Mouse (Mus musculus): ENCODE results near the gene Helz2.

Helz2 gene

GRCm38 (mm10) chr2:181241602-181242313 is at the start of gene Helz2:
TSS of gene Helz2 (minus strand) at chr2:181242027.
- DNase-seq (ENCODE audit: low spot score in 2 of 2): no peak

DNA sequence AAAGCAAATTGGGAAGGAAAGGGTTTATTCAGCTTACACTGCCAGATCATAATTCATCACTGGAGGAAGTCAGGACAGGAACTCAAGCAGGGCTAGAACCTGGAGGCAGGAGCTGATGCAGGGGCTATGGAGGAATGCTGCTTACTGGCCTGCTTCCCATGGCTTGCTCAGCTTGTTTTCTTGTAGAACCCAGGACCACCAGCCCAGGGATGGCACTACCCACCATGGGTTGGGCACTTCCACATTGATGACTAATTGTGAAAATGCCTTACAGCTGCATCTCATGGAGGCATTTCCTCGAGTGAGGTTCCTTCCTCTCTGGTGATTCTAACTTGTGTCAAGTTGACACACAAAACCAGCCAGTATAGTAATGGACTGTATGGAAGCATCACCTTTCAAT is 49.1 kb upstream of the Helz2 start:
- DNase-seq (ENCODE audit: low spot score in 2 of 2): no peak

DNA sequence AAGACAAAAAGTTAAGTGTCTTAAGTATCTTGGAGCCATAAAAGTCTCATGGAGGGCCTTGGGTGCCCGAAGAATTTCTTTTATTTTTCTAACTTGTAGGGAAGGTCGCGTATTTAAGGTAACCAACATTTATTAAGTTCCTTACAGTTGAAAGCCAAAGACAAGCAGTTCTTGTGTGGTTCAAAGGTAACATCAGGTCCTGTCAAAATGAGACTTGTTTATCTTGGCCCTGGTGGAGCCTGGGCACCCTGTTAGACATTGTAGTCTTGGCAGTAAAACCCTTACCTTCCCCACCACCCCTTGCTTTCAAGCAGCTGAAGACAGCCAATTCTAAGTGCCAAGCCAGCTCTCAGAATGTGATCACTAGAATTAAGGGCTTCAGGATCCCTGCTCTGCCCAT is 46.9 kb upstream of the Helz2 start:
- DNase-seq (ENCODE audit: low spot score in 2 of 2): no peak

- DNase-seq (ENCODE audit: low spot score in 2 of 2): peak; percentile 90 to 93
These were observed 46.1 kb upstream of the Helz2 start, which contains the start of gene Gmeb2 for GRCm38 (mm10) chr2:181287958-181288350. TSS of gene Gmeb2 (minus strand) at chr2:181288035.

DNA sequence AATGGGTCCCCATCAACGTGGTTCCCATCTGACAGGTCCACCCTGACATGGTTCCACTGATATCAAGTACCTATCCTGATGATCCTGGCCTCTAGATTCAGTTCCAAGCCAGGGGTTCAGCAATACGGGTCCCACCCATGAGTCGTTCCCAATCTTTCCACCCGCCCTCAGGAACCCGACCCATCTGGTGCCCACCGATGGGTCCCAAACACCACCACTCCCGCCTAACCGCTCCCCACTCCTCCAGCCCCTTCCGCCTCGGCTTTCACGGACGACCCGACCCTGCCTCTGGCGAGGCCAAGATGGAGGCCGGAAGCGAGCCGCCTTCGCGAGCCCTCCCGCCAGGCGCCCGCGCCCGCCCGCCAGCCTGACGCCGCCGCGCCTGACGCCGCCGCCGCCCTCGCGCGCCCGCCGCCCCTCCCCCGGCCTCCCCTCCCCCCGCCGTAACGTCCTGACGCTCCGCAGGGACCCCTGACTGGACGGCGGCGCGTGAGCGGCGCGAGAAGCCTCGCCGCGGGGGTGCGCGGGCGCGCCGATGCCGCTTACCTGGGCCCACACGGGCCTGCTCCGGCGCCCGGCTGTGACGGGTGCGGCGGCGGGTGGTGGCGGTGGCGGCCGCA is 45.6 kb upstream of the Helz2 start:
- DNase-seq (ENCODE audit: low spot score in 2 of 2): peak; percentile 83

GRCm38 (mm10) chr2:181286629-181287337 is 45.0 kb upstream of the Helz2 start:
- DNase-seq (ENCODE audit: low spot score in 2 of 2): no peak

DNA sequence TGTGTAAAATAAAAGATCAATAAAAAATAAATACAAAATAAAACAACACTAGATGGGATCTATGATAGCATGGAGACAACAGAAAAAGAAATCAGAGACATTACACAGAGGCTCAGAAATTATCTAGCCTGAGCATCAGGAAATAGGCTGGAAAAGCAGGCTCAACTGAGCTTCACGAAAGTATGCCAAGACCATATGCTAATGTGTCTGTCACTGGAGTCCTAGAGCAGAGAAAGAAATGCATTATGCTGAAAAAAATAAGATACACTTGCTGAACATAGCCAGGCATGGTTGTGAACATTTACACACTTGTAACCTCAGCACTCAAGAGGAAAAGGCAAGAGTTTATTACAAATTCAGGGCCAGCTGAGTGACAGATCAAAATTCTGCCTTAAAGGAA is 38.1 kb upstream of the Helz2 start:
- no peak for DNase-seq (ENCODE audit: low spot score in 2 of 2)

GRCm38 (mm10) chr2:181277866-181278265 is 36.0 kb upstream of the Helz2 start:
- no peak for DNase-seq (ENCODE audit: low spot score in 2 of 2)

- no peak for DNase-seq (ENCODE audit: low spot score in 2 of 2)
These were observed 34.9 kb upstream of the Helz2 start for GRCm38 (mm10) chr2:181276766-181277165.

- DNase-seq (ENCODE audit: low spot score in 2 of 2): no peak
These were observed 32.8 kb upstream of the Helz2 start for GRCm38 (mm10) chr2:181274639-181275038.

GRCm38 (mm10) chr2:181273829-181274228 is 32.0 kb upstream of the Helz2 start:
- no peak for DNase-seq (ENCODE audit: low spot score in 2 of 2)

DNA sequence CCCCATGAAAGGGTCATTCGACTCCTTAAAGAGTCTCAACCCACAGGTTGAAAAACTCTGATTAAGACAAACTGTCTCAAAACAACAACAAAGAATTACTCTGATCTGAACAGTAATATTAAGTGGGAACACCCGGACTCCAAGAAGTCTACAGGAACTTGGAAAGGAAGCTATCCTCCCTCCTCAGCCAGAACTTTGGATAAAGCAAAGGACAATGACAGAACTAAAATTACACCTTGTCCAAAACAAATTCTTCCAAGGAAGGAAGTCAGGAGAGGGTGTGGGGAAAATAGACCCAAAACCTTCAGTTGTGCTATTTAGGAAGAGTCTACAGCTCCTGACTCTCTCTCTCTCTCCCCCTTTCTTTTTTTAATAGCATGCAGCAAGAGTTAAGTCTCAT is 30.3 kb upstream of the Helz2 start:
- no peak for DNase-seq (ENCODE audit: low spot score in 2 of 2)

GRCm38 (mm10) chr2:181266839-181267238 is 25.0 kb upstream of the Helz2 start:
- no peak for DNase-seq (ENCODE audit: low spot score in 2 of 2)

DNA sequence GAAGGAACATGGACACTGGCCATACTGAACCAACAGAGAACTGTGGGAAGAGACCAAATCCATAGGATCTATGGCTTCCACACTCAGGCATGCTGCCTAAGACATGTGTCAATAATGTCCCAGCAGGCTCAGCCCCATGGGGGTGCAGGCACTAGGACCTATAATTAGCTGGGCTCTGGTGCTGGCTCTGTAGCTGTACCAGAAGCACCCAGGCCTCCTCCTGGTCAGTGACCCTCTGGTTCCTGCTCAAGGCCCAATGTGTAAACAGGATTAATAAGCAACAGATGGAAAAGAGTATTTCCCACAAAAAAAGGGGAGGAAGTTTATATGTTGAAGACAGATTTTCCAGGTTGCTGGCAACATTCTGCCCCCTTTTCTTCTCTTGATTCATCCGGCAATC is 11.4 kb upstream of the Helz2 start:
- DNase-seq (ENCODE audit: low spot score in 2 of 2): no peak

GRCm38 (mm10) chr2:181251841-181252240 is 10.0 kb upstream of the Helz2 start:
- DNase-seq (ENCODE audit: low spot score in 2 of 2): no peak

DNA sequence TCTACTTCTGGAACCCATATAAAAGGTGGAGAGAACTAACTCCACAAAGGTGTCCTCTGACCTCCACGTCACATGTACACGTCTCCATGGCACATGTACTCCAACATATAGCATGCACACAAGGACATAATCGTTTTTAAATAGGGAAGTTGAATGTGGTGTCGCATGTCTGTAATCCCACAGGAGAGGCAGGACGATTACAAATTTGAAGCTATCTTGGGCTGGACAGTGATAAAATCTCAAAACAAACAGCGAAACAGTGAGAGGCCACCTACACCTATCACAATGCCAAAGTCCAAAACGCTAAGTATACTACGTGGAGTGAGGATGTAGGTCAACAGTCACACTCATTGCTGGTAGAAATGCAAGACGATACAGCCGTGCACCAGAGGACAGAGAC is 7.4 kb upstream of the Helz2 start:
- DNase-seq (ENCODE audit: low spot score in 2 of 2): no peak

DNA sequence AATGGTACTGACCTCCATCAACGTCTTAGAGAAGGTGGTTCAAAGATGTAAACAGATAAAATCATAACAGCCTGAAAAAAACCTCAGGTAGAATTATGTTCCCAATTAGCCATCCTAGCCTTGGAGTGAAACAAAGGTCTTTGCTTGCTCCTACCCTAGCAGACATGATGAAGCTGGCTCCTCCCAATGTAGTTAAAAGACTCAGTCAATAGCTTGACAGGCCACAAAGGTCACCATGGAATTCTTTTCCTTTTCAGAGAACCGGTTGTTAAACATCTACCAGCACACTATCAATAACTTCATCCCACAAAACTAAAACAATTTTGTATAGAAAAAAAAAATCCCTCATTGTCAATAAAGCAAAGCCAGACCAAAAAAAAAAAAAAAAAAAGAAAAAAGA is 3.2 kb upstream of the Helz2 start:
- DNase-seq (ENCODE audit: low spot score in 2 of 2): no peak

- peak in 1 of 2 experiments; percentile 59 for DNase-seq (ENCODE audit: low spot score in 2 of 2)
These were observed 2.0 kb upstream of the Helz2 start for GRCm38 (mm10) chr2:181243706-181244394.

DNA sequence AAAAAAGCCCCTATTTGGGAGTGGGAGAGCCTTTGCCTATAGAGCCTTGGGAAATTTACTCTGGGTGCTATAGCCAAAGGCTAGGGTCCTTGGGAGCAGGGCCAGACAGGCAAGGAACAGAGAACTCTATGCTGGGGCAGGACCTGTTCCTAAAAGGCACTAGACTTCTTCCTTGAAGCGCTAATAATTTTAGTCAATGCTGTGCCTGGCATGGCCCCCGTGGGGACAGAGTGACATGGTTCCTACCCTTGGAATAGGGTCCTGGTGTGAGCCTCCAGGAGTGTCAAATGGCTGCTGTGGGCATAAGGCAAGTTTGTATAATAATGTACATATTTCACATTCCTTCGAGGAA is 463 bp upstream of the Helz2 start:
- DNase-seq (ENCODE audit: low spot score in 2 of 2): no peak

- DNase-seq (ENCODE audit: low spot score in 2 of 2): no peak
These were observed 904 bp downstream of the Helz2 start for GRCm38 (mm10) chr2:181240806-181241440.

DNA sequence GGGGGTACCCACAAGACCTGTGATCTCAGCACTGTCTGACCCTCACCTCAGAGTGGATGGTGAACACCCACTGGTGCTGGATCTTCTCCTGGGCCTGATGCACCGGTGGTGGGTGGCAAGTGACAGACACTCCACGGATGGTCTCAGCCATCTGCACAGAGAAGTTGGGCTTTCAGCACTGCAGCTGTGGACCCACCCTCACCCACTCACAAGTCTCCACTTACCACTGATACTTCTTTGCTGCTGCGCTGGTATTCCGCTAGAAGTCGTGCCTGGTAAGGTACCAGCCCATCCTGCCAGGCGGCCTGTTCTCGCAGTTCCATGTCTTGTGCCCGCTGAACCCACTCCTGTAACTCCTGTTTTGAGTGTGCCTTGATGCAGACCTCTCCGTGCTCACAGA is 2.6 kb downstream of the Helz2 start:
- DNase-seq (ENCODE audit: low spot score in 2 of 2): no peak

GRCm38 (mm10) chr2:181238861-181239260 is 3.0 kb downstream of the Helz2 start:
- DNase-seq (ENCODE audit: low spot score in 2 of 2): no peak
